Mouse (Mus musculus): ENCODE measurements around the gene Cd300lb. TPM values are rescaled to one million over a fixed set of nuclear protein-coding genes. Genes with fewer than 3 reads are reported as not detected.

Gene Cd300lb
- total and polyA plus RNA-seq, 3 experiments, result not detected

DNA sequence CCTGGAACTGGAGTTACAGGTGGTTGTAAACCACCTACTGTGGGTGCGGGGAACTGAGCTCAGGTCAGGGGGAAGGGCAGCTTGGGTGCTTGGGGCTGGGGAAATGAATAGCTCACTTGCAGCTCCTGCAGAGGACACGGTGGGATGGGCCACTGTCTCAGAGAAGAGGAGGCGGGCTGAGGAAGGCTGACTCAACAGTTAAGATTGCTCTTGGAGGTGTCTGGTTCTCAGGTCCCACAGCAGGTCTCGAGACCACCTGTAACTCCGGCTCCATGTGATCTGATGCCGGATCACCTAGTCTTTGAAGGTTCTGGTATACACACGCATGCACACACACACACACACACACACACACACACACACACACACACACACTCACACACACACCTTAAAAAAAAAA, 58.0 kb downstream of the Cd300lb start:
- Histone ChIP-seq H3K9ac (ENCODE audit: control insufficient read depth, low read depth, low read length, poor library complexity, severe bottlenecking) (no peak overlapping the region), H3K9me3 (replicated peaks; ENCODE audit: insufficient read depth, low read length) (no peaks in the 10 kb centered on the region), H3K79me2 (ENCODE audit: control insufficient read depth, insufficient read depth, low read length, poor library complexity) (no peaks in the 10 kb centered on the region), H3K4me3 (ENCODE audit: control insufficient read depth in 1 of 2, insufficient read depth in 1 of 2, low read depth in 2 of 2, low read length in 2 of 2) (no peak overlapping the region), H3K27me3 (ENCODE audit: control insufficient read depth in 1 of 2, insufficient read depth in 2 of 2, low read length in 2 of 2) (no peaks in the 10 kb centered on the region), H3K4me1 (ENCODE audit: control insufficient read depth in 1 of 2, insufficient read depth in 2 of 2, low read length in 2 of 2) (no peaks in the 10 kb centered on the region), H3K27ac (ENCODE audit: control insufficient read depth, low read depth, low read length) (no peak overlapping the region), H3K36me3 (ENCODE audit: control insufficient read depth in 1 of 2, insufficient read depth in 2 of 2, low read length in 2 of 2) (no peaks in the 10 kb centered on the region)
- no peak for DNase-seq (ENCODE audit: low read depth, low spot score)
- TF ChIP-seq ZNF384 (IDR thresholded peaks at IDR 0.05; ENCODE audit: low read depth, low read length), result no peak
- no peak for TF ChIP-seq MAZ (IDR thresholded peaks at IDR 0.05; ENCODE audit: low read depth, low read length)
- no peak for TF ChIP-seq POLR2AphosphoS2 (IDR thresholded peaks at IDR 0.05; ENCODE audit: low read length)
- TF ChIP-seq TBP (IDR thresholded peaks at IDR 0.05; ENCODE audit: low read depth, low read length), result no peak
- no peak for TF ChIP-seq MAX (IDR thresholded peaks at IDR 0.05; ENCODE audit: low read length)
- no peak for TF ChIP-seq CHD2 (IDR thresholded peaks at IDR 0.05; ENCODE audit: low read length)
- TF ChIP-seq HCFC1 (IDR thresholded peaks at IDR 0.05; ENCODE audit: low read depth, low read length), result no peak
- TF ChIP-seq TAL1 (IDR thresholded peaks at IDR 0.05; ENCODE audit: low read length), result no peak
- no peak for TF ChIP-seq GATA1 (IDR thresholded peaks at IDR 0.05; ENCODE audit: low read depth, low read length)
- TF ChIP-seq POLR2AphosphoS5 (IDR thresholded peaks at IDR 0.05; ENCODE audit: borderline replicate concordance, low read depth, low read length), result no peak

DNA sequence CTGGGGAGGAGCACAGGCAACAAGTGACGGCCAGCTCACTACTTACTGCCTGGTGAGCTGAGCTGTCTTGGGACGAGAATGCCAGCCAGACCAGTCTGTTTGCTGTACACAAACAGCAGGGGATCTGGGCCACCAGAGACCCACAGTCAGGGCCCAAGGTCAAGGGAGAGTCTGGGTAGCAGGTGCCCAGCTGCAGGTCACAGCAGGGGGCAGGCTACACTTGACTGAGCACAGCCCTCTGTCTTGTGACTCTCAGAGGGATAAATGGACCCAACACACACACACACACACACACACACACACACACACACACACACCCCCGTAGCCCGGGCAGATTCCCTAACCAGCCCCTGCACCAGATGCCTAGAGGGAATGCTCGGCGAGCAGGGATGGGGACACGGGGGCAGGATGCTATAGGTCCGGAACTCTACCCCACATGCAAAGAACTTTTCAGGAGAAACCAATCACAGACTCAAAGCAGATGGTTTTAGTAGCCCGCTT, 58.8 kb downstream of the Cd300lb start:
- no peaks in the 10 kb centered on the region for H3K27me3 ChIP-seq (ENCODE audit: control insufficient read depth in 1 of 2, insufficient read depth in 2 of 2, low read length in 2 of 2)
- no peak overlapping the region for H3K4me3 ChIP-seq (ENCODE audit: control insufficient read depth in 1 of 2, insufficient read depth in 1 of 2, low read depth in 2 of 2, low read length in 2 of 2)
- H3K4me1 ChIP-seq (ENCODE audit: control insufficient read depth in 1 of 2, insufficient read depth in 2 of 2, low read length in 2 of 2), result no peaks in the 10 kb centered on the region
- no peak overlapping the region for H3K9ac ChIP-seq (ENCODE audit: control insufficient read depth, low read depth, low read length, poor library complexity, severe bottlenecking)
- H3K79me2 ChIP-seq (ENCODE audit: control insufficient read depth, insufficient read depth, low read length, poor library complexity), result no peaks in the 10 kb centered on the region
- TF ChIP-seq MAFK (IDR thresholded peaks at IDR 0.05; ENCODE audit: borderline replicate concordance, low read depth, low read length), result no peak
- TF ChIP-seq ZKSCAN1 (IDR thresholded peaks at IDR 0.05; ENCODE audit: low read depth, low read length), result no peak
- no peak for TF ChIP-seq TAL1 (IDR thresholded peaks at IDR 0.05; ENCODE audit: low read length)
- no peak for TF ChIP-seq ZMIZ1 (IDR thresholded peaks at IDR 0.05; ENCODE audit: low read depth, low read length)
- TF ChIP-seq MXI1 (IDR thresholded peaks at IDR 0.05; ENCODE audit: low read depth, low read length), result no peak
- no peak for TF ChIP-seq MAX (IDR thresholded peaks at IDR 0.05; ENCODE audit: low read length)
- no peak for TF ChIP-seq EP300 (IDR thresholded peaks at IDR 0.05; ENCODE audit: low read depth in 1 of 2, low read length in 2 of 2)
- no peak for TF ChIP-seq JUND (IDR thresholded peaks at IDR 0.05; ENCODE audit: low read depth, low read length)
- TF ChIP-seq GATA1 (IDR thresholded peaks at IDR 0.05; ENCODE audit: low read depth, low read length), result no peak
- TF ChIP-seq POLR2AphosphoS5 (IDR thresholded peaks at IDR 0.05; ENCODE audit: borderline replicate concordance, low read depth, low read length), result no peak
- no peak for TF ChIP-seq USF1 (IDR thresholded peaks at IDR 0.05; ENCODE audit: low read depth, low read length)
- TF ChIP-seq USF2 (IDR thresholded peaks at IDR 0.05; ENCODE audit: borderline replicate concordance in 1 of 2, insufficient read depth in 1 of 2, low read depth in 1 of 2, low read length in 2 of 2), result no peak
- no peak for TF ChIP-seq POLR2A (IDR thresholded peaks at IDR 0.05; ENCODE audit: control insufficient read depth in 1 of 2, insufficient read depth in 1 of 2, low read depth in 1 of 2, low read length in 2 of 2, poor library complexity in 1 of 2)
- no peak for TF ChIP-seq MYC (IDR thresholded peaks at IDR 0.05; ENCODE audit: low read depth, low read length)
- TF ChIP-seq CTCF (IDR thresholded peaks at IDR 0.05 in 2 of 3, conservative IDR thresholded peaks at IDR 0.05 in 1 of 3; ENCODE audit: control insufficient read depth in 1 of 3, insufficient read depth in 1 of 3, low read depth in 2 of 3, low read length in 3 of 3, poor library complexity in 1 of 3, severe bottlenecking in 1 of 3), result no peak
- no peak for TF ChIP-seq ZC3H11A (IDR thresholded peaks at IDR 0.05; ENCODE audit: low read depth, low read length)
- TF ChIP-seq CHD1 (IDR thresholded peaks at IDR 0.05; ENCODE audit: low read depth, low read length), result no peak
- no peak for TF ChIP-seq CHD2 (IDR thresholded peaks at IDR 0.05; ENCODE audit: low read length)
- TF ChIP-seq NELFE (IDR thresholded peaks at IDR 0.05; ENCODE audit: low read depth, low read length), result no peak
- H3K36me3 ChIP-seq (ENCODE audit: control insufficient read depth in 1 of 2, insufficient read depth in 2 of 2, low read length in 2 of 2), result no peaks in the 10 kb centered on the region
- no peaks in the 10 kb centered on the region for H3K9me3 ChIP-seq (replicated peaks; ENCODE audit: insufficient read depth, low read length)
- no peak for DNase-seq (ENCODE audit: low read depth, low spot score)
- H3K27ac ChIP-seq (ENCODE audit: control insufficient read depth, low read depth, low read length), result no peak overlapping the region
